Mouse (Mus musculus) hematopoietic stem cell, adult 5-6 weeks (primary cell): Measurements from ENCODE around the gene Rpl39. TPM values are rescaled to one million over a fixed set of nuclear protein-coding genes. Genes with fewer than 3 reads are reported as not detected.

Source experiments
- ATAC-seq, 2 experiments: fragments of 125-278 bp in 1 of 2; replicated peaks in 1 of 2; 2 replicates each; pipeline ENCODE4 v1.8.0; 2016 to 2017; ENCODE audit warnings: inconsistent platforms in 2 of 2, mild to moderate bottlenecking in 2 of 2, moderate number of reproducible peaks in 2 of 2, low read depth in 1 of 2, moderate TSS enrichment in 1 of 2; ENCODE audit not compliant: low FRiP score in 2 of 2, poor library complexity in 2 of 2, severe bottlenecking in 2 of 2, insufficient read depth in 1 of 2, low TSS enrichment in 1 of 2
- total RNA-seq: library from RNA; stranded (forward); fragments of 172-1452, 232-1000 nt; gene quantifications from 2 replicates; pipeline ENCODE4 v1.2.3, GENCODE M21; 2017

Gene Rpl39
- 5,658 and 5,878 TPM in 2 replicates for total RNA-seq

DNA sequence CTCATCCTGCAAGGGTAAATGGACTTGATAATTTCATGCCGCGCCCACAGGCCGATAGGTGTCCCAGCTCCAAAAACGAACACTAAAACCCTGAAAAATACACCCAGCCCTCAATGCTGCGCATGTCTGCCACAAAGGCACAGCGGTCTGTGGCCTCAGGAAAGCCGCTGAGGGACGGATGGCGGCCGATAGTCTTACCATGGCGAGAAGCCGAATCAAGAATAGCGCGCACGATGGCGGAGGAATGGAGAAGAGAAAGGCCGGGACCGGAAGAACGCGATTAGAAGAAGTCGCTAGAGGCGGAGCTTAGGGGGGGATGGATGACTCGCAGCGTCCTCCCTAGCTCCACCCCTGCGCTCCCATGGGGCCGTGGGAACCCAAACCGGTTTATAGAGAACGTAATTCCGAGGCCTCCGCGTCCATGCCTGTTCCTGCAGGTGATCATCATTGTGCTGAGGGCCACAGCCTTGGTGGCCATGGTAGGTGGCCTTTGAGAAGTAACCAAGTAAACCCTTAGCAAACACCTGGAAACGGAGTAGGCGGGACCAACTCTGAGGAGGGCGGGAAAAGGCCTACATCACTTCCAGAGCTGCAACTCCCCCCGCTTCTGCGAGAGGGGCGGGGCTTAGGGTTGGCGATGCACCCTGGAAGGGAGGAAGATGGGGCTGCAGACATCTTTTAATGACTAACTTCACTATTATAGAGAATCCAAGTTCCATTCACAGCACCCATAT lies at the start of gene Rpl39:
TSS of gene Rpl39 (minus strand) at position 476 of the 734 bp plus-strand sequence.
- ATAC-seq: peak; percentile 94 to 95

DNA sequence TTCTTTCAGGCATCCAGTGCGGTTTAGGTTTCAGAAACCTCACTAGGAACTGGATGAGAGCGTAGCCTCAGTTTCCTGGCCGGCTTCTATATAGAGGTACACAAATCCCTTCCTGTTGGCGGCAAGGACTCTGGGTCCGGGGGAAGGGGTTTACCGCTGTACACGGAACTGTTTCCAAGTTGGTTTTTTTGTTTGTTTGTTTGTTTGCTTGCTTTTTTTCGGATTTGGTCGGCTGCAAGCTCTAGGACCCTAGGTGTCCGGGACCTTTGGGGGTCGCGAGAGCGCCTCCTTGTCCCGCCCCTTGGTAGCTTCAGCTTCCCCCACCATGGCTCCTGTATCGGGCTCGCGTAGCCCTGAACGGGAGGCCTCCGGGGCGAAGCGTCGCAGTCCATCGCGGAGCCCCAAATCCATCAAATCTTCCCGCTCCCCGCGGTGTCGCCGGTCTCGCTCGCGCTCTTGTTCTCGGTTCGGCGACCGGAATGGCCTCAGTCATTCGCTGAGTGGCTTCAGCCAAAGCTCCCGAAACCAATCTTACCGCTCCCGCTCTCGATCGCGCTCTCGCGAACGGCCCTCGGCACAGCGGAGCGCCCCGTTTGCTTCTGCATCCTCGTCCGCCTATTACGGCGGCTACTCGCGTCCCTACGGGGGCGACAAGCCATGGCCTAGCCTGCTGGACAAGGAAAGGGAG lies 41.6 kb upstream of the Rpl39 start, which contains the start of gene Nkap:
TSS of gene Nkap (plus strand) at position 125 of the 688 bp plus-strand sequence.
- ATAC-seq: peak; percentile 88 to 93; a peak in 3 of 4 replicates

DNA sequence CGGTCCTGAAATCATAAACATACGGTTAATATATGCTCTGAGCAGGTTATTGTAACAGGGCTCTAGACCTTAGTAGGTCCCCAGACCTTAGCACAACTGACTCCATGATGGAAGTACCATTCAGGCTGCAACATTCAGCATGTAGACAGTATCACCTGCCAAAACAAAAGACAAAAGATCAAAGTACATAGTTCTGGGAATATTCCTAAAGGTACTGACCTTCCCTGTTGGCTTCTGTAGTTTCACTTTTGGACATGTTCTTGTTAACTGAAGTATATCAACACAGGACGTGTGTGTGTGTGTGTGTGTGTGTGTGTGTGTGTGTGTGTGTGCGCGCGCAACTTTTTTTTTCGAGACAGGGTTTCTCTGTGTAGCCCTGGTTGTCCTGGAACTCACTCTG lies 40.3 kb upstream of the Rpl39 start:
- ATAC-seq: no peak

DNA sequence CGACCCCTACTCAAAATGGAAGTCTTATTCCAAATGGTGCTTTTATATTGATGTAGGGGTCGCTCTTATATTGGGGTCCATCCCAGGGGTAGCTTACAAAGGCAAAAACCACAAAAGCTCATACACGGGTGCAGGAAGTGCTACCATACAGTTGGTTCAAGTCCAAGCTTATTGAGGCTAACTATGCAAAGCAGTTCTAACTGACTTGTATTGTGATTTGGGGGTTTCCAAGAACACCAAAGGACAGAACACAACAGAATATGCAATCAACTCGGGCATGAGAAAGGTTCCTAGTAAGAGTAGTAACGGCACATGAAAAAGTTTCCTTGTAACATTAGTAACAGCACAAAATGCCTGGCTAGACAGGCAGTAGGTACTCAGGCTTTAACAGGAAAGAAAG lies 35.0 kb upstream of the Rpl39 start:
- ATAC-seq: no peak

GRCm38 (mm10) chrX:37119585-37119984 lies 34.4 kb upstream of the Rpl39 start:
- ATAC-seq: no peak

- no peak for ATAC-seq
Measured at GRCm38 (mm10) chrX:37117085-37117484, 31.9 kb upstream of the Rpl39 start.

GRCm38 (mm10) chrX:37110881-37111193 lies 25.6 kb upstream of the Rpl39 start:
- no peak for ATAC-seq

DNA sequence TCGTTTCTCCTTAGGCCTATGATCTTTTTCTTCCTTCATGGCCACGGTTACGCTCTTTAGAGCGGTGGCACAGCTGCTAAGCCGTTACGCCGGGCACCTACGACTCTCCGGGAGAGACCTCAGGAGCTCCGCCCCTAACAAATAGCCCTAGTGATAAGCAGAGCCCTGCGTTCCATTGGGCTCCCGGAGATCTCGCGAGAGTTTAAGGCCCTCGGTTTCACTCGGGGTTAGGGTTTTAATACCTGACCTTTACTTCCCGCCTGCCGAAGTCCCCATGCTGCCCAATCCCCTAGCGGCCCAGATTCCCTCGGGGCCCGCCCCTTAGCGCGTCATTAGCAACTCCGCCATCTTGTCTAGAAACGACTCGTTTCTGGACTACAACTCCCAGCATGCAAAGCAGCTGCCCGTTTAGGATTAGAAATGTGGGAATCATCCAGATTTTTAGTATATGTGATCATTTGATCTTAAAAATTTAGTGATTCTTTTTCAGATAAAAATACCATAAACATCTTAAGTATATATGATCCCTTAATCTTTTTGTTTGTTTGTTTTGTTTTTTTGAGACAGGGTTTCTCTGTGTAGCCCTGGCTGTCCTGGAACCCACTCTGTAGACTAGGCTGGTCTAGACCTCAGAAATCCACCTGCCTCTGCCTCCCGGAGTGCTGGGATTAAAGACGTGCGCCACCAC lies 25.1 kb upstream of the Rpl39 start, which contains the start of gene Upf3b:
TSS of gene Upf3b (minus strand) at position 130 of the 688 bp plus-strand sequence.
- peak; percentile 99 for ATAC-seq

DNA sequence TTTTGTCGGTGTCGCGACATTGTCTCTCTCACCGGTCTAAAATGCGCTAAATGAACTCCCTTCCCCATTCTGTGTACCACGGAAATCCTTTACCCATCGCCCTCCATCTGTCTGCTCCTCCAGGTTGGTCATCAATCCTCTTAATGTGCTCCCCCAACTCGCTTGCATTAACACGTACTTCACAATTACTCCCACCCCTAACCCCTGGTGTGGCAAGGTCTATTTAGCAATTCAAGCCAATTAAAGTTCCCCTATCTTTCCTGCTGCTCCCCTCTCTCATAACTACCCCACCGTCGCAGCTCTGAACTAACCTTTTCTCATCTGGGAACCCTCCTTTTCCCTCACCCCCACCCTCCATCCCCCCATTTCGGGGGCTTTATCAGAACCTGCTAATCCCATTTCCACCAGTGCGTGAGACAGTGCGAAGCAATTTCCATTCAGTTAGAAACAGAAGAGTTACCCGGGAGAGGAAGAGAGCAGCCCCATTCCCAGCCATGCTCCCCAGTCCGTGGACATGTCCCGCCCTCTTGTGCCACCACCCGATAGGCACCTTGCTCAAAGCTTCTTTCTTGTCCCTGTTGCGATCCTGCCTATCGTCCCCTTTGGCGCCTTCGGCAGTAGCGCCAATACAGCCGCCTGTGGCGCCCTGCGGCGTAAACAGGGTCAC lies 24.5 kb upstream of the Rpl39 start:
- peak; percentile 69 to 80 for ATAC-seq

- ATAC-seq: no peak
Measured at GRCm38 (mm10) chrX:37103826-37104225, 18.6 kb upstream of the Rpl39 start.

- no peak for ATAC-seq
Measured at GRCm38 (mm10) chrX:37098681-37099080, 13.5 kb upstream of the Rpl39 start.

GRCm38 (mm10) chrX:37095106-37095768 lies 10.0 kb upstream of the Rpl39 start:
- ATAC-seq: no peak

DNA sequence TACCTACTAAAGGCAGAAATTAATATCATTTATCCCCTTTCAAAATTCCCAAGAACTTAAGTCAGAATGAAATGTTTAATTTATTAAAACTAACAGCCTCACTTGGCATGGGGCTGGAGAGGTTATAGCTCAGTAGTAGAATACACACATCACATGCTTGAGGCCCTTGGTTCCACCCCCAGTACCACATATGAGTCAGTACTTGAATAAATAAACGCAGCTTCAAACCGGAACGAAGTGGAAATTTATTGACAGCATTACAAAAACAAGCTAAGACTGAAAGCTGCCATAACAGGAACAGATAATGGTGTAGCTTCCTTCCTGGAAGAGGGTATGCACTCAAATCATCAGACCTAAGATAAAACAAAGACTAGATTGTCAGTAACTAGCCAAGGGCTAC lies 6.3 kb upstream of the Rpl39 start:
- no peak for ATAC-seq

GRCm38 (mm10) chrX:37088778-37089177 lies 3.6 kb upstream of the Rpl39 start:
- no peak for ATAC-seq

- ATAC-seq: 0 out of 4 replicates have a peak, but pooled peaks of 1 of the 2 experiments have one; percentile 4
Measured at GRCm38 (mm10) chrX:37085665-37086064, 463 bp upstream of the Rpl39 start.

GRCm38 (mm10) chrX:37084318-37084926 lies 780 bp downstream of the Rpl39 start:
- ATAC-seq: no peak

GRCm38 (mm10) chrX:37081194-37081593 lies 4.0 kb downstream of the Rpl39 start:
- ATAC-seq: no peak
